Mouse (Mus musculus): ENCODE measurements around the gene Vps52. TPM values are rescaled to one million over a fixed set of nuclear protein-coding genes. Genes with fewer than 3 reads are reported as not detected.

Vps52 gene
- polyA plus RNA-seq, 1 experiment from 2014 or later: 66.4 TPM

DNA sequence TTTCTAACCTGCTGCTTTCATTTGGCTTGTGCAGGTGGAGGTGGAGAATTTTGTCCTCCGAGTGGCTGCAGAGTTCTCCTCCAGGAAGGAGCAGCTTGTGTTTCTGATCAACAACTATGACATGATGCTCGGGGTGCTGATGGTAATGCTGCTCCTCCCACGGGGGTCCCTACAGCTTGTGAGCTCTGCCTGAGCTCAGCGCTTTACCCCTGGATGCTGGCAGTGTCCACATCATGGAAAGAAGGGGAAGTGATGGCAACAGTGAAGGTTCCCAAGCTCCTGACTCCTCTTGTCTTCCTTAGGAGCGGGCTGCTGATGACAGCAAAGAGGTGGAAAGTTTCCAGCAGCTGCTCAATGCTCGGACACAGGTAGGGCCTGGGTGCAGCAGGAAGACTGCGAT, 7.3 kb downstream of the Vps52 start:
- WGBS: 97% methylated on average over 7 of the region's 7 CpGs
- ATAC-seq: no peak
- H3K4me2 ChIP-seq (replicated peaks): no peak overlapping the region
- H3K27ac ChIP-seq: no peak overlapping the region
- H3K36me3 ChIP-seq: peaks cover 84% of the 10 kb centered on the region
- H3K9me3 ChIP-seq: no peaks in the 10 kb centered on the region
- peaks cover 3% of the 10 kb centered on the region for H3K4me1 ChIP-seq (replicated peaks)
- H3K27me3 ChIP-seq: no peaks in the 10 kb centered on the region
- H3K4me3 ChIP-seq (replicated peaks): no peak overlapping the region
- no peak overlapping the region for H3K9ac ChIP-seq (replicated peaks)

GRCm38 (mm10) chr17:33965082-33965845, 9.7 kb downstream of the Vps52 start:
- H3K4me3 ChIP-seq (replicated peaks): no peak overlapping the region
- no peak for ATAC-seq
- peaks cover 60% of the 10 kb centered on the region for H3K36me3 ChIP-seq

GRCm38 (mm10) chr17:33965846-33966550, 10.4 kb downstream of the Vps52 start:
- no peak for ATAC-seq
- WGBS: 88% methylated on average over 16 of the region's 16 CpGs

More at GRCm38 (mm10) chr17:33965082-33965845, 9.7 kb downstream of the Vps52 start:
- H3K9ac ChIP-seq (replicated peaks): no peak overlapping the region
- no peaks in the 10 kb centered on the region for H3K9me3 ChIP-seq
- no peak overlapping the region for H3K27ac ChIP-seq
- H3K4me2 ChIP-seq (replicated peaks): no peak overlapping the region
- H3K4me1 ChIP-seq (replicated peaks): no peaks in the 10 kb centered on the region
- H3K27me3 ChIP-seq: no peaks in the 10 kb centered on the region
- WGBS: 93% methylated on average over 17 of the region's 17 CpGs

DNA sequence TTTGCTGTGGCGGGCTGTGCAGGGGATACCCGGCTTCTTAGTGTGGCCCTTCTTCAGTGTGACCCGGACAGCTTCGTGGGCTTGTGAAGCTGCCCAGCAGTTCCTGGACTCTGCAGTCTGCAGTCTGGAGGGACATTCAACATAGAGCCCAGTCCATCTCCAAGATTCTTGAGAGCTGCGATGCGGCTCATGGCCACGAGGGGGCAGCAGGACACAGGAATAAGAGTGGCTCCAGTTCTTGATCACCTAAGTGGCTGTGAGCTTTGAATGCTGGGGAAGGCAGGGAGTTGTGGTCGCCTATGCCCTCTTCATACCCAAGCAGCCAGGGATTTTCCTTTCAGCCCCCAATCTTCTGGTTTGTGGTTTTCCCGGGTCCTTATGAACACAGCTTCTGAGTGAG, 12.9 kb downstream of the Vps52 start:
- peak; percentile 76 for ATAC-seq
- no peak overlapping the region for H3K9ac ChIP-seq (replicated peaks)
- no peaks in the 10 kb centered on the region for H3K4me1 ChIP-seq (replicated peaks)
- no peak overlapping the region for H3K4me2 ChIP-seq (replicated peaks)
- WGBS: 5% methylated on average over 9 of the region's 9 CpGs
- H3K9me3 ChIP-seq: no peaks in the 10 kb centered on the region
- H3K27ac ChIP-seq: peak overlapping the region; percentile 14; the same call in 1 of the 2 replicates
- H3K4me3 ChIP-seq (replicated peaks): no peak overlapping the region
- H3K27me3 ChIP-seq: 0 out of 2 replicates have a peak, but pooled peaks cover 5% of the 10 kb centered on the region
- H3K36me3 ChIP-seq: peaks cover 28% of the 10 kb centered on the region

More at GRCm38 (mm10) chr17:33965846-33966550, 10.4 kb downstream of the Vps52 start:
- Histone ChIP-seq H3K9ac (replicated peaks) (no peak overlapping the region), H3K9me3 (no peaks in the 10 kb centered on the region), H3K4me1 (replicated peaks) (no peaks in the 10 kb centered on the region), H3K4me3 (replicated peaks) (no peak overlapping the region), H3K4me2 (replicated peaks) (no peak overlapping the region), H3K27ac (no peak overlapping the region), H3K27me3 (no peaks in the 10 kb centered on the region), H3K36me3 (peaks cover 53% of the 10 kb centered on the region)

DNA sequence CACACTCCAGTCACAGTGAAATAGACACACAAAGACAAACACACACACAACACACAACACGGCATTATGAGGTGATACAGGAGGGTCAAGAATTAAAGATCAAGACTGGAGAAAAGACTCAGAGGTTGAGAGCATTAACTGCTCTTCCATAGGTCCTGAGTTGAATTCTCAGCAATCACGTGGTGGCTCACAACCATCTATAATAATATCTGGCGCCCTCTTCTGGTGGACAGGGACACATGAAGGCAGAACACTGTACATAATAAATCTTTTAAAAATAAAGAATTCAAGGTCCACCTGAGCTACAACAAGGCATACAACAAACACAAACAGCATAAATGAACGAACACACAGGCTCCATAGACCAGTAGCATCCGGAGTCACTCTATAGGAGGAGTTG, 13.3 kb downstream of the Vps52 start:
- 24% methylated on average over 5 of the region's 5 CpGs for WGBS
- Histone ChIP-seq H3K9ac (replicated peaks) (no peak overlapping the region), H3K4me1 (replicated peaks) (no peaks in the 10 kb centered on the region), H3K9me3 (no peaks in the 10 kb centered on the region), H3K27me3 (0 out of 2 replicates have a peak, but pooled peaks cover 5% of the 10 kb centered on the region), H3K4me3 (replicated peaks) (no peak overlapping the region), H3K36me3 (peaks cover 24% of the 10 kb centered on the region), H3K4me2 (replicated peaks) (no peak overlapping the region), H3K27ac (peak overlapping the region; percentile 14; the same call in 1 of the 2 replicates)
- ATAC-seq: peak; percentile 78

DNA sequence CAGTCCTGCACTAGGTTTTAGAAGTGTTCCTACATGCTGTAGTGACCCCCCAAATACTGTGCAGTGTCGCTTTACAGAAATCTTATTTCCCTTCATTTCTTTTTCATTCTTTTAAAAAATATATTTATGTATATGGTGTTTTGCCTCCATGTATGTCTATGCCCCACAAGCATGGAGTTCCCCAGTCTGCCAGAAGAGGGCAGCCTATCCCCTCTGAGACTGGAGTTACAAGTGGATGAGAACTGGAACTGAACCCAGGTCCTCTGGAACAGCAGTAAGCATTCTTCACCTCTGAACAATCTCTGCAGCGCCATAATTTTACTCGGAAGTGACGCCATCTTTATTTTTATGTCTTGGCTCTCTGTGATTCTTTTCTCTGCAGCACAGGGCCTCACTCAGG, 13.8 kb downstream of the Vps52 start:
- Histone ChIP-seq H3K36me3 (peaks cover 21% of the 10 kb centered on the region), H3K4me3 (replicated peaks) (no peak overlapping the region), H3K4me1 (replicated peaks) (no peaks in the 10 kb centered on the region), H3K4me2 (replicated peaks) (no peak overlapping the region), H3K27me3 (peaks cover 9% of the 10 kb centered on the region; the same call in 1 of the 2 replicates), H3K9ac (replicated peaks) (no peak overlapping the region), H3K27ac (no peak overlapping the region), H3K9me3 (no peaks in the 10 kb centered on the region)
- no peak for ATAC-seq
- WGBS: 77% methylated on average over 4 of the region's 4 CpGs

DNA sequence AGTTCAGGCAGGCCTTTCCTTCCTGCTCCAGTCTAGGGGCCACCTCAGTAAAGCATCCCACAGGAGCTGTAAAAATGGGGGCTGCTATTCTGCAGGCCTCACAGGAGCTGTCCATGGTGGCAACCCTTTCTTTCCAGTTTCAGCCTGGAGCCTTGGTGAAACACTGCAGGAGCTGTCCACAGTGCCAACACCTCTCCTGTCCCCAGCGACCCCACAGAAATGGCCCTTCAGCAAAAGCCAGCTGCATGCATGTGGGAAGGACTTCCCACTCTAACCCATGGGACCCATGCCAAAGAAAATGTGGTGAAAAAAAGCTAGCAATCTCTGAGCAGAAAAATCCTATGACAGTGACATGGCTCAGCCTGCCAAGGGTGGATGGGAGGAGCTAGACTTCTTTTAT, 17.1 kb downstream of the Vps52 start:
- Histone ChIP-seq H3K36me3 (no peaks in the 10 kb centered on the region), H3K27ac (no peak overlapping the region), H3K4me2 (replicated peaks) (no peak overlapping the region), H3K4me3 (replicated peaks) (no peak overlapping the region), H3K4me1 (replicated peaks) (0 out of 2 replicates have a peak, but pooled peaks cover under 1% of the 10 kb centered on the region), H3K27me3 (peaks cover 32% of the 10 kb centered on the region), H3K9me3 (no peaks in the 10 kb centered on the region), H3K9ac (replicated peaks) (no peak overlapping the region)
- ATAC-seq: no peak
- WGBS: 4% methylated on average over 1 of the region's 1 CpGs

GRCm38 (mm10) chr17:33973572-33973971, 18.0 kb downstream of the Vps52 start:
- Histone ChIP-seq H3K4me2 (replicated peaks) (no peak overlapping the region), H3K4me1 (replicated peaks) (peaks cover 8% of the 10 kb centered on the region), H3K27me3 (peaks cover 41% of the 10 kb centered on the region), H3K27ac (no peak overlapping the region), H3K9ac (replicated peaks) (no peak overlapping the region), H3K36me3 (no peaks in the 10 kb centered on the region), H3K9me3 (no peaks in the 10 kb centered on the region), H3K4me3 (replicated peaks) (no peak overlapping the region)
- 55% methylated on average over 3 of the region's 3 CpGs for WGBS
- ATAC-seq: no peak

GRCm38 (mm10) chr17:33977861-33978557, 22.4 kb downstream of the Vps52 start:
- no peak for ATAC-seq
- Histone ChIP-seq H3K4me2 (replicated peaks) (peak overlapping the region; percentile 51), H3K27me3 (peaks cover 55% of the 10 kb centered on the region), H3K36me3 (no peaks in the 10 kb centered on the region), H3K27ac (no peak overlapping the region), H3K9ac (replicated peaks) (peak overlapping the region; percentile 7; the same call in 1 of the 2 replicates), H3K4me3 (replicated peaks) (peak overlapping the region; percentile 34), H3K9me3 (no peaks in the 10 kb centered on the region), H3K4me1 (replicated peaks) (peaks cover 24% of the 10 kb centered on the region)
- 2% methylated on average over 54 of the region's 57 CpGs for whole genome bisulfite sequencing

- Histone ChIP-seq H3K4me1 (replicated peaks) (peaks cover 24% of the 10 kb centered on the region), H3K27me3 (peaks cover 55% of the 10 kb centered on the region), H3K9me3 (no peaks in the 10 kb centered on the region), H3K4me3 (replicated peaks) (peak overlapping the region; percentile 34), H3K9ac (replicated peaks) (peak overlapping the region; percentile 7; the same call in 1 of the 2 replicates), H3K27ac (no peak overlapping the region), H3K4me2 (replicated peaks) (peak overlapping the region; percentile 51), H3K36me3 (no peaks in the 10 kb centered on the region)
- no peak for ATAC-seq
- under 1% methylated on average over 17 of the region's 17 CpGs for WGBS
Measured at GRCm38 (mm10) chr17:33978631-33979031, 23.0 kb downstream of the Vps52 start.

DNA sequence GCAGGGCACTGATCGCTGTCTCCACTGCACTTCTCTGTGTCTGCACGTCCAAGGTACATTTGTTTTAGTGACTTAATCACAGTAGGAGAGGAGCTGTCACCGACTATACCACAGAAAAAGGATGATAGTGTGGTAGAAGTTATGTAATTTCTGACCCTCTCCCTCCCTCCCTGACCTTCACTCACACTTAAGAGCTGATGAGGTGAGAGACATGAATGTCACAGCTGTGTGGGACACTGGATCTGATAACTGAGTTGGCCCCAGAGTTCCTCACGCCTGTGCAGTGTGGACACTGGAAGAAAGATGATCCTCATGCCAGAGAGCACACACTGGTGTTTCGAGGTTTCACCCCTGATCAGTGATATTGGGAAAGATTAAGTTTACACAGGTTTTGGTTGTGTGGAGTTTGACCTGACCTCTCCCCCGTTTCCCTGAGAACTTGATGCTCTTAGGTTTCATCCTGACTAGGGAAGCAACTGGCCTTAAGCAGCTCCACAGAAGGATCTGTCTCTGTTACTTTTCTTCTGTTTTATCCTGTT, 24.0 kb downstream of the Vps52 start:
- no peak for ATAC-seq
- Histone ChIP-seq H3K9ac (replicated peaks) (no peak overlapping the region), H3K4me3 (replicated peaks) (no peak overlapping the region), H3K4me1 (replicated peaks) (peaks cover 24% of the 10 kb centered on the region), H3K27me3 (peaks cover 51% of the 10 kb centered on the region), H3K36me3 (no peaks in the 10 kb centered on the region), H3K27ac (no peak overlapping the region), H3K9me3 (no peaks in the 10 kb centered on the region), H3K4me2 (replicated peaks) (no peak overlapping the region)
- WGBS: 77% methylated on average over 6 of the region's 6 CpGs
